Mouse (Mus musculus): ENCODE results near the gene Mrc1.
"Not testable (repeated sequence)": the region's sequence is repeated elsewhere in the genome, so short reads cannot be mapped to it uniquely, and the experiment has no call there.

The Mrc1 gene

GRCm38 (mm10) chr2:14229149-14229548 is at the start of gene Mrc1:
TSS of gene Mrc1 (plus strand) at chr2:14229392.
- no peak for DNase-seq

GRCm38 (mm10) chr2:14184375-14184774 is 44.8 kb upstream of the Mrc1 start:
- DNase-seq = no peak

GRCm38 (mm10) chr2:14190684-14191083 is 38.5 kb upstream of the Mrc1 start:
- DNase-seq = no peak

GRCm38 (mm10) chr2:14191601-14192000 is 37.6 kb upstream of the Mrc1 start:
- DNase-seq = no peak

- no peak for DNase-seq
Observed at GRCm38 (mm10) chr2:14192046-14192445, 37.1 kb upstream of the Mrc1 start.

GRCm38 (mm10) chr2:14198325-14198903 is 30.8 kb upstream of the Mrc1 start:
- DNase-seq = not testable (repeated sequence)

- no peak for DNase-seq
Observed at GRCm38 (mm10) chr2:14199621-14200020, 29.6 kb upstream of the Mrc1 start.

GRCm38 (mm10) chr2:14200879-14201445 is 28.2 kb upstream of the Mrc1 start:
- DNase-seq = not testable (repeated sequence)

- no peak for DNase-seq
Observed at GRCm38 (mm10) chr2:14204308-14204707, 24.9 kb upstream of the Mrc1 start.

GRCm38 (mm10) chr2:14206798-14207197 is 22.4 kb upstream of the Mrc1 start:
- DNase-seq = no peak

- no peak for DNase-seq
Observed at GRCm38 (mm10) chr2:14210731-14211130, 18.5 kb upstream of the Mrc1 start.

- no peak for DNase-seq
Observed at GRCm38 (mm10) chr2:14211606-14212005, 17.6 kb upstream of the Mrc1 start.

- no peak for DNase-seq
Observed at GRCm38 (mm10) chr2:14214764-14215163, 14.4 kb upstream of the Mrc1 start.

- DNase-seq = no peak
Observed at GRCm38 (mm10) chr2:14216653-14217052, 12.5 kb upstream of the Mrc1 start.

- no peak for DNase-seq
Observed at GRCm38 (mm10) chr2:14218126-14218525, 11.1 kb upstream of the Mrc1 start.

- no peak for DNase-seq
Observed at GRCm38 (mm10) chr2:14224387-14224786, 4.8 kb upstream of the Mrc1 start.

- no peak for DNase-seq
Observed at GRCm38 (mm10) chr2:14228495-14228894, 697 bp upstream of the Mrc1 start.

GRCm38 (mm10) chr2:14229979-14230378 is 787 bp downstream of the Mrc1 start:
- DNase-seq = no peak

- no peak for DNase-seq
Observed at GRCm38 (mm10) chr2:14232897-14233296, 3.7 kb downstream of the Mrc1 start.

- DNase-seq = no peak
Observed at GRCm38 (mm10) chr2:14233983-14234382, 4.8 kb downstream of the Mrc1 start.

GRCm38 (mm10) chr2:14235319-14235718 is 6.1 kb downstream of the Mrc1 start:
- no peak for DNase-seq

- DNase-seq = no peak
Observed at GRCm38 (mm10) chr2:14236920-14237319, 7.7 kb downstream of the Mrc1 start.

GRCm38 (mm10) chr2:14237723-14238122 is 8.5 kb downstream of the Mrc1 start:
- no peak for DNase-seq

GRCm38 (mm10) chr2:14239151-14239550 is 10.0 kb downstream of the Mrc1 start:
- DNase-seq = no peak

- DNase-seq = no peak
Observed at GRCm38 (mm10) chr2:14244157-14244556, 15.0 kb downstream of the Mrc1 start.
